Mouse (Mus musculus): ENCODE results near the gene Sec14l5.

GRCm38 (mm10) chr16:5168829-5169228, 21.9 kb downstream of the Sec14l5 start:
- TF ChIP-seq GATA1 (IDR thresholded peaks at IDR 0.05; ENCODE audit: low read depth, low read length) (no peak), ZKSCAN1 (IDR thresholded peaks at IDR 0.05; ENCODE audit: low read depth, low read length) (no peak), RAD21 (IDR thresholded peaks at IDR 0.05; ENCODE audit: low read depth, low read length) (no peak), RCOR1 (IDR thresholded peaks at IDR 0.05; ENCODE audit: low read depth, low read length) (no peak), POLR2A (IDR thresholded peaks at IDR 0.05; ENCODE audit: control insufficient read depth in 1 of 2, insufficient read depth in 1 of 2, low read depth in 1 of 2, low read length in 2 of 2, poor library complexity in 1 of 2) (no peak), CTCF (IDR thresholded peaks at IDR 0.05 in 2 of 3, conservative IDR thresholded peaks at IDR 0.05 in 1 of 3; ENCODE audit: control insufficient read depth in 1 of 3, insufficient read depth in 1 of 3, low read depth in 2 of 3, low read length in 3 of 3, poor library complexity in 1 of 3, severe bottlenecking in 1 of 3) (no peak), CHD2 (IDR thresholded peaks at IDR 0.05; ENCODE audit: low read length) (no peak), SMC3 (IDR thresholded peaks at IDR 0.05; ENCODE audit: low read depth, low read length) (no peak), GABPA (IDR thresholded peaks at IDR 0.05; ENCODE audit: low read depth, low read length) (no peak), USF2 (IDR thresholded peaks at IDR 0.05; ENCODE audit: borderline replicate concordance in 1 of 2, insufficient read depth in 1 of 2, low read depth in 1 of 2, low read length in 2 of 2) (no peak)
